ENCODE assay signal across 13 mouse cellular contexts in the genomic region with DNA sequence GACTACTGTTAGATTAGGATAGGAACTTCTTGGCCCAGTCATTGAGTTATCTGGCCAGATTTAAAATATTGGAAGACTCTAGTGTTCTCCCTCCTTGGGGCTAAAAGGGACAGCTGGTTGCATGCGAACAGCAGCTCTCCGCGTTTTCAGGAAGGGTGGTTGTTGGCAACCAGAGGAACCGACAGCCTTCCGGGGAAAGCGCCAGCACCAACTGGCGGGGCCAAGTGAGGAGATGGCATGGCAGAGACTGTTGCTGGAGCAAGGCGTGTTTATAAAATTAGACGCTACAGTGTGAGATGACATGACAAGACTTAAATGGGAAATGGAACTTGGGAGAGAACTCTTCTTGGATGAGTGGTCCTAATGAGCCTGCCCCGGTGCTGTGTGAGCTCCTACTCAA.
DNase-seq lines count a peak whose midpoint lies in the region.
"Had no signal": no experiment of that assay in that cellular context is flagged by ENCODE, and none has a peak within 500 bp of the region (broad histone marks: within the 10 kb centered on the region; RNA-seq: fewer than 3 reads in every experiment).

No protein-coding gene starts in this region.

- no peaks in the 10 kb centered on the region for H3K36me3 ChIP-seq in heart, embryonic 10.5 days
- H3K36me3 ChIP-seq: hindbrain, embryonic 15.5 days; kidney, embryonic 15.5 days; midbrain, embryonic 12.5 days had no signal

- H3K4me1 ChIP-seq in heart, embryonic 10.5 days = no peaks in the 10 kb centered on the region
- H3K4me1 ChIP-seq: hindbrain, embryonic 15.5 days; kidney, embryonic 15.5 days; midbrain, embryonic 12.5 days had no signal

- DNase-seq in heart, embryonic 10.5 days (ENCODE audit: low spot score) = peak; percentile 36
- DNase-seq in heart, postnatal 36 days = no peak
- DNase-seq in frontal cortex, postnatal 36 days (ENCODE audit: low spot score in 2 of 2) = peak; percentile 41 to 76
- peak; percentile 67 for DNase-seq in layer of hippocampus, adult 9-11 months
- DNase-seq in right cerebral cortex, postnatal 10 days (ENCODE audit: low spot score in 2 of 2) = peak; percentile 82 to 84
- no peak for DNase-seq in heart, adult 8-10 months (ENCODE audit: low spot score)
- no peak for DNase-seq in retina, postnatal 1 day
- DNase-seq: adrenal gland, postnatal 10 days; cerebellum, adult 11-12 months had no signal

- intact Hi-C loops in heart, postnatal 36 days (cut with DNase I) = no loop called here

- no peak overlapping the region for H3K27ac ChIP-seq in heart, embryonic 10.5 days
- H3K27ac ChIP-seq: hindbrain, embryonic 15.5 days; kidney, embryonic 15.5 days; midbrain, embryonic 12.5 days had no signal

- H3K9me3 ChIP-seq in heart, embryonic 10.5 days = no peaks in the 10 kb centered on the region; the same call in 1 of the 2 replicates
- H3K9me3 ChIP-seq: hindbrain, embryonic 15.5 days; kidney, embryonic 15.5 days had no signal

- WGBS in heart, embryonic 10.5 days = 85% methylated on average over 10 of the region's 10 CpGs

- peaks cover 75% of the 10 kb centered on the region for H3K27me3 ChIP-seq in heart, embryonic 10.5 days (ENCODE audit: insufficient read depth, poor library complexity, severe bottlenecking)
- H3K27me3 ChIP-seq: CH12.LX; hindbrain, embryonic 15.5 days; kidney, embryonic 15.5 days; midbrain, embryonic 12.5 days had no signal

- no peak overlapping the region for H3K4me3 ChIP-seq in heart, embryonic 10.5 days
- H3K4me3 ChIP-seq: hindbrain, embryonic 15.5 days; kidney, embryonic 15.5 days; midbrain, embryonic 12.5 days had no signal

Comparison
In these comparisons a context has a peak if more than half of its experiments do, and no peak if none do; other contexts are left out.
1. DNase-seq: peak in heart, embryonic 10.5 days (single experiment), frontal cortex, postnatal 36 days (2 of 2), layer of hippocampus, adult 9-11 months (single experiment) and right cerebral cortex, postnatal 10 days (2 of 2); none in heart, postnatal 36 days (0 of 2), heart, adult 8-10 months (single experiment) and retina, postnatal 1 day (single experiment).